Mouse (Mus musculus) olfactory bulb, adult 2 months (tissue): Measurements from ENCODE around the gene Bcl2l14. TPM values are rescaled to one million over a fixed set of nuclear protein-coding genes. Genes with fewer than 3 reads are reported as not detected.
A peak's percentile ranks its signal among the peaks of the same experiment; 100 is the strongest.

ENCODE experiments used
- H3K27ac ChIP-seq: fragments of 200-500 bp; 2 replicates; pipeline ENCODE4 v1.5.1; 2012; ENCODE audit warnings: low read depth, low read length; ENCODE audit not compliant: insufficient read depth
- H3K4me1 ChIP-seq: fragments of 200-500 bp; 2 replicates; pipeline ENCODE4 v1.6.1; 2012; ENCODE audit warnings: low read length; ENCODE audit not compliant: control insufficient read depth, insufficient read depth
- H3K4me3 ChIP-seq: fragments of 200-500 bp; 2 replicates; pipeline ENCODE4 v1.5.1; 2012; ENCODE audit warnings: mild to moderate bottlenecking, low read depth, low read length, moderate library complexity; ENCODE audit not compliant: insufficient read depth
- CTCF ChIP-seq: fragments of 200-500 bp; IDR thresholded peaks from 2 replicates; pipeline ENCODE4 v1.5.1; 2012; ENCODE audit warnings: low read depth, mild to moderate bottlenecking, low read length, moderate library complexity; ENCODE audit not compliant: insufficient read depth
- POLR2A ChIP-seq: fragments of 200-500 bp; IDR thresholded peaks from 2 replicates; pipeline ENCODE4 v1.6.1; 2012; ENCODE audit warnings: mild to moderate bottlenecking, low read depth, low read length, moderate library complexity; ENCODE audit not compliant: insufficient read depth
- WGBS: fragments of 180-500 bp; shearing (Covaris S2); methylation state at CpG from one replicate; pipeline ENCODE4 v1.1.7; 2018; 5-methylcytosine and 5-hydroxymethylcytosine counted together
- polyA plus RNA-seq: library from polyadenylated mRNA; stranded (reverse); fragments of >200 nt; gene quantifications from 2 replicates; pipeline ENCODE4 v1.2.4, GENCODE M21; 2012; ENCODE audit warnings: low replicate concordance; ENCODE audit not compliant: missing spikeins, insufficient read depth, insufficient read length

Gene Bcl2l14
- polyA plus RNA-seq, 1 experiment, result not detected

GRCm38 (mm10) chr6:134448451-134448850 lies 52.3 kb downstream of the Bcl2l14 start:
- Histone ChIP-seq H3K4me1 (peaks cover 7% of the 10 kb centered on the region), H3K27ac (no peak overlapping the region), H3K4me3 (no peak overlapping the region)
- no peak for TF ChIP-seq CTCF
- TF ChIP-seq POLR2A, result no peak
- 88% methylated on average over 12 of the region's 12 CpGs for WGBS

GRCm38 (mm10) chr6:134449958-134450357 lies 53.8 kb downstream of the Bcl2l14 start:
- TF ChIP-seq CTCF (no peak), POLR2A (no peak)
- WGBS, result 38% methylated on average over 11 of the region's 11 CpGs
- no peak overlapping the region for H3K4me3 ChIP-seq
- peaks cover 7% of the 10 kb centered on the region for H3K4me1 ChIP-seq
- H3K27ac ChIP-seq, result no peak overlapping the region

GRCm38 (mm10) chr6:134450661-134451119 lies 54.6 kb downstream of the Bcl2l14 start:
- Histone ChIP-seq H3K27ac (peak overlapping the region; percentile 62), H3K4me1 (peaks cover 7% of the 10 kb centered on the region), H3K4me3 (no peak overlapping the region)
- 41% methylated on average over 14 of the region's 14 CpGs for WGBS
- TF ChIP-seq POLR2A (no peak), CTCF (no peak)

GRCm38 (mm10) chr6:134454093-134454492 lies 58.0 kb downstream of the Bcl2l14 start:
- TF ChIP-seq POLR2A (no peak), CTCF (no peak)
- 91% methylated on average over 1 of the region's 1 CpGs for WGBS
- H3K4me1 ChIP-seq, result peaks cover 12% of the 10 kb centered on the region
- no peak overlapping the region for H3K4me3 ChIP-seq
- no peak overlapping the region for H3K27ac ChIP-seq

- TF ChIP-seq POLR2A (no peak), CTCF (no peak)
- Histone ChIP-seq H3K4me3 (no peak overlapping the region), H3K4me1 (peaks cover 8% of the 10 kb centered on the region), H3K27ac (no peak overlapping the region)
- WGBS, result 82% methylated on average over 1 of the region's 1 CpGs
Observed at GRCm38 (mm10) chr6:134458376-134458775, 62.3 kb downstream of the Bcl2l14 start.

GRCm38 (mm10) chr6:134461175-134461574 lies 65.1 kb downstream of the Bcl2l14 start:
- WGBS, result 77% methylated on average over 6 of the region's 6 CpGs
- Histone ChIP-seq H3K4me1 (peaks cover 8% of the 10 kb centered on the region), H3K27ac (no peak overlapping the region), H3K4me3 (no peak overlapping the region)
- TF ChIP-seq POLR2A (no peak), CTCF (no peak)

GRCm38 (mm10) chr6:134466671-134467229 lies 70.6 kb downstream of the Bcl2l14 start:
- TF ChIP-seq CTCF (no peak), POLR2A (no peak)
- peaks cover 5% of the 10 kb centered on the region; the same call in 1 of the 2 replicates for H3K4me1 ChIP-seq
- no peak overlapping the region for H3K4me3 ChIP-seq
- WGBS, result 91% methylated on average over 10 of the region's 10 CpGs
- H3K27ac ChIP-seq, result no peak overlapping the region

- TF ChIP-seq CTCF (no peak), POLR2A (no peak)
- no peak overlapping the region for H3K27ac ChIP-seq
- peaks cover 5% of the 10 kb centered on the region; the same call in 1 of the 2 replicates for H3K4me1 ChIP-seq
- WGBS, result 88% methylated on average over 2 of the region's 2 CpGs
- H3K4me3 ChIP-seq, result no peak overlapping the region
Observed at GRCm38 (mm10) chr6:134469297-134469696, 73.2 kb downstream of the Bcl2l14 start.

- peaks cover 5% of the 10 kb centered on the region; the same call in 1 of the 2 replicates for H3K4me1 ChIP-seq
- H3K27ac ChIP-seq, result no peak overlapping the region
- TF ChIP-seq CTCF, result no peak
- no peak overlapping the region for H3K4me3 ChIP-seq
- WGBS, result 73% methylated on average over 14 of the region's 14 CpGs
Observed at GRCm38 (mm10) chr6:134470857-134471256, 74.7 kb downstream of the Bcl2l14 start.
